Mouse (Mus musculus) MEL (cell line): ENCODE measurements around the gene Wdr89. TPM values are rescaled to one million over a fixed set of nuclear protein-coding genes. Genes with fewer than 3 reads are reported as not detected.

ENCODE experiments used
- DNase-seq: peaks from one replicate; pipeline ENCODE4 v3.0.0; 2011; ENCODE audit warnings: low read depth, low spot score
- H3K27ac ChIP-seq: 2 replicates; pipeline ENCODE4 v1.5.1; 2012; ENCODE audit warnings: low read depth, mild to moderate bottlenecking, control low read depth, low read length, moderate library complexity; ENCODE audit not compliant: control insufficient read depth
- H3K27me3 ChIP-seq, 2 experiments: fragments of 150-350 bp in 1 of 2; sonication (generic) in 1 of 2; 2 replicates each; pipeline ENCODE4 v1.6.1; 2012; ENCODE audit warnings: low read length in 2 of 2, mild to moderate bottlenecking in 2 of 2, improper control_type of control experiment in 1 of 2, moderate library complexity in 1 of 2; ENCODE audit not compliant: insufficient read depth in 2 of 2, control insufficient read depth in 1 of 2
- H3K36me3 ChIP-seq, 2 experiments: 2 replicates each; pipeline ENCODE4 v1.6.1; 2012 to 2014; ENCODE audit warnings: low read length in 2 of 2, improper control_type of control experiment in 1 of 2, inconsistent platforms in 1 of 2, mild to moderate bottlenecking in 1 of 2; ENCODE audit not compliant: insufficient read depth in 2 of 2, control insufficient read depth in 1 of 2
- H3K4me1 ChIP-seq, 2 experiments: fragments of 150-350 bp in 1 of 2; sonication (generic) in 1 of 2; 2 replicates each; pipeline ENCODE4 v1.6.1; 2012; ENCODE audit warnings: low read length in 2 of 2, improper control_type of control experiment in 1 of 2, mild to moderate bottlenecking in 1 of 2; ENCODE audit not compliant: insufficient read depth in 2 of 2, control insufficient read depth in 1 of 2
- H3K4me3 ChIP-seq, 2 experiments: fragments of 150-350 bp in 1 of 2; sonication (generic) in 1 of 2; 2 replicates each; pipeline ENCODE4 v1.5.1; 2012; ENCODE audit warnings: low read depth in 2 of 2, low read length in 2 of 2, mild to moderate bottlenecking in 2 of 2, moderate library complexity in 2 of 2, control low read depth in 1 of 2, improper control_type of control experiment in 1 of 2; ENCODE audit not compliant: control insufficient read depth in 1 of 2, insufficient read depth in 1 of 2
- H3K79me2 ChIP-seq: 2 replicates; pipeline ENCODE4 v1.6.1; 2012; ENCODE audit warnings: mild to moderate bottlenecking, low read length, moderate library complexity; ENCODE audit not compliant: control insufficient read depth, poor library complexity, insufficient read depth
- H3K9ac ChIP-seq: 2 replicates; pipeline ENCODE4 v1.6.1; 2012; ENCODE audit warnings: low read depth, mild to moderate bottlenecking, control low read depth, low read length, moderate library complexity; ENCODE audit not compliant: control insufficient read depth, poor library complexity, severe bottlenecking
- H3K9me3 ChIP-seq: fragments of 150-350 bp; sonication (generic); replicated peaks from 2 replicates; pipeline ENCODE4 v1.6.1; 2012; ENCODE audit warnings: mild to moderate bottlenecking, low read length, improper control_type of control experiment, moderate library complexity; ENCODE audit not compliant: insufficient read depth
- CHD2 ChIP-seq: IDR thresholded peaks from 2 replicates; pipeline ENCODE4 v1.6.1; 2011; ENCODE audit warnings: low read length, improper control_type of control experiment
- ELF1 ChIP-seq: IDR thresholded peaks from 2 replicates; pipeline ENCODE4 v1.6.1; 2014; ENCODE audit warnings: low read depth, mild to moderate bottlenecking, inconsistent platforms, low read length, improper control_type of control experiment, moderate library complexity
- ETS1 ChIP-seq: IDR thresholded peaks from 2 replicates; pipeline ENCODE4 v1.6.1; 2012; ENCODE audit warnings: low read depth, mild to moderate bottlenecking, inconsistent platforms, low read length, improper control_type of control experiment, moderate library complexity
- GATA1 ChIP-seq: IDR thresholded peaks from 2 replicates; pipeline ENCODE4 v1.6.1; 2011; ENCODE audit warnings: low read depth, low read length, improper control_type of control experiment
- HCFC1 ChIP-seq: IDR thresholded peaks from 2 replicates; pipeline ENCODE4 v1.6.1; 2012; ENCODE audit warnings: low read depth, mild to moderate bottlenecking, inconsistent platforms, low read length, improper control_type of control experiment, moderate library complexity
- KAT2A ChIP-seq: conservative IDR thresholded peaks from 2 replicates; pipeline ENCODE4 v1.6.1; 2012; ENCODE audit warnings: low read depth, low read length, improper control_type of control experiment, inconsistent platforms
- MAX ChIP-seq: IDR thresholded peaks from 2 replicates; pipeline ENCODE4 v1.6.1; 2011; ENCODE audit warnings: low read length, improper control_type of control experiment
- MXI1 ChIP-seq: IDR thresholded peaks from 2 replicates; pipeline ENCODE4 v1.6.1; 2011; ENCODE audit warnings: mild to moderate bottlenecking, low read depth, low read length, improper control_type of control experiment
- MYC ChIP-seq: IDR thresholded peaks from 2 replicates; pipeline ENCODE4 v1.6.1; 2011; ENCODE audit warnings: low read depth, mild to moderate bottlenecking, low read length, improper control_type of control experiment, moderate library complexity
- NELFE ChIP-seq: IDR thresholded peaks from 2 replicates; pipeline ENCODE4 v1.6.1; 2011; ENCODE audit warnings: low read depth, low read length, improper control_type of control experiment
- NRF1 ChIP-seq: IDR thresholded peaks from 2 replicates; pipeline ENCODE4 v1.6.1; 2014; ENCODE audit warnings: low read depth, mild to moderate bottlenecking, inconsistent platforms, low read length, improper control_type of control experiment, moderate library complexity; ENCODE audit not compliant: poor library complexity, insufficient read depth, severe bottlenecking
- POLR2A ChIP-seq, 2 experiments: IDR thresholded peaks; 2 replicates each; pipeline ENCODE4 v1.6.1; 2011 to 2012; ENCODE audit warnings: low read length in 2 of 2, mild to moderate bottlenecking in 2 of 2, control low read depth in 1 of 2, improper control_type of control experiment in 1 of 2, low read depth in 1 of 2, moderate library complexity in 1 of 2; ENCODE audit not compliant: control insufficient read depth in 1 of 2, insufficient read depth in 1 of 2, poor library complexity in 1 of 2
- POLR2AphosphoS2 ChIP-seq: IDR thresholded peaks from 2 replicates; pipeline ENCODE4 v1.6.1; 2011; ENCODE audit warnings: low read length, improper control_type of control experiment
- RAD21 ChIP-seq: IDR thresholded peaks from 2 replicates; pipeline ENCODE4 v1.6.1; 2011; ENCODE audit warnings: mild to moderate bottlenecking, low read depth, low read length, improper control_type of control experiment
- SIN3A ChIP-seq: IDR thresholded peaks from 2 replicates; pipeline ENCODE4 v1.6.1; 2012; ENCODE audit warnings: low read length, improper control_type of control experiment, inconsistent platforms
- SMC3 ChIP-seq: IDR thresholded peaks from 2 replicates; pipeline ENCODE4 v1.6.1; 2011; ENCODE audit warnings: low read depth, low read length, improper control_type of control experiment
- TBP ChIP-seq: IDR thresholded peaks from 2 replicates; pipeline ENCODE4 v1.8.0; 2011; ENCODE audit warnings: low read depth, low read length, improper control_type of control experiment
- TCF12 ChIP-seq: IDR thresholded peaks from 2 replicates; pipeline ENCODE4 v1.6.1; 2014; ENCODE audit warnings: low read depth, mild to moderate bottlenecking, inconsistent platforms, low read length, improper control_type of control experiment, moderate library complexity
- ZMIZ1 ChIP-seq: IDR thresholded peaks from 2 replicates; pipeline ENCODE4 v1.6.1; 2012; ENCODE audit warnings: low read depth, mild to moderate bottlenecking, inconsistent platforms, low read length, improper control_type of control experiment, moderate library complexity
- ZNF384 ChIP-seq: IDR thresholded peaks from 2 replicates; pipeline ENCODE4 v1.6.1; 2012; ENCODE audit warnings: low read depth, mild to moderate bottlenecking, inconsistent platforms, low read length, improper control_type of control experiment
- polyA plus RNA-seq, 2 experiments: library from polyadenylated mRNA; stranded (reverse) in 1 of 2; unstranded in 1 of 2; fragments of >175 nt in 1 of 2; fragments of >200 nt in 1 of 2; gene quantifications; 2 replicates each; pipeline versions ENCODE4 v1.2.1 to v1.2.4; 2012; ENCODE audit warnings: low replicate concordance in 2 of 2, low read depth in 1 of 2; ENCODE audit not compliant: insufficient read length in 2 of 2, insufficient read depth in 1 of 2, missing spikeins in 1 of 2
- total RNA-seq: library from RNA; depleted of rRNA; stranded (reverse); fragments of 300-350 nt; gene quantifications from 2 replicates; pipeline ENCODE4 v1.2.3, GENCODE M21; 2012

Wdr89 gene
- total and polyA plus RNA-seq, 3 experiments, result 10.2 to 57.8 (median 31.2) TPM

GRCm38 (mm10) chr12:75612711-75613110 is 56.6 kb downstream of the Wdr89 start:
- Histone ChIP-seq H3K27me3 (no peaks in the 10 kb centered on the region; a peak in 1 of 4 replicates), H3K27ac (no peak overlapping the region), H3K9me3 (no peaks in the 10 kb centered on the region), H3K79me2 (no peaks in the 10 kb centered on the region), H3K9ac (no peak overlapping the region), H3K4me3 (no peak overlapping the region), H3K36me3 (no peaks in the 10 kb centered on the region), H3K4me1 (no peaks in the 10 kb centered on the region)
- no peak for DNase-seq
- TF ChIP-seq GATA1 (no peak), HCFC1 (no peak), POLR2A (IDR thresholded peaks at IDR 0.05; ENCODE audit: control insufficient read depth in 1 of 2, insufficient read depth in 1 of 2, low read depth in 1 of 2, low read length in 2 of 2, poor library complexity in 1 of 2) (no peak), ZMIZ1 (no peak), ETS1 (no peak), MAX (no peak), POLR2AphosphoS2 (no peak), RAD21 (no peak), MYC (no peak)

- H3K9me3 ChIP-seq, result no peaks in the 10 kb centered on the region
- peak overlapping the region; percentile 29 to 46 for H3K4me3 ChIP-seq
These were observed 69.8 kb downstream of the Wdr89 start for GRCm38 (mm10) chr12:75599490-75599889.

GRCm38 (mm10) chr12:75598988-75599387 is 70.3 kb downstream of the Wdr89 start:
- H3K27ac ChIP-seq, result no peak overlapping the region
- peaks cover 9 to 10% of the 10 kb centered on the region in 2 experiments; a peak in 3 of 4 replicates for H3K4me1 ChIP-seq
- H3K27me3 ChIP-seq, result no peaks in the 10 kb centered on the region
- no peaks in the 10 kb centered on the region for H3K9me3 ChIP-seq
- H3K36me3 ChIP-seq, result peaks cover 0 to 14% of the 10 kb centered on the region in 2 experiments; a peak in 2 of 4 replicates
- H3K4me3 ChIP-seq, result peak overlapping the region; percentile 29 to 46
- no peak for DNase-seq
- peaks cover 21% of the 10 kb centered on the region for H3K79me2 ChIP-seq
- H3K9ac ChIP-seq, result peak overlapping the region; percentile 11
- TF ChIP-seq TBP (no peak), ZNF384 (no peak), CHD2 (no peak), KAT2A (no peak), GATA1 (no peak), ETS1 (no peak), NRF1 (no peak), SMC3 (no peak), NELFE (no peak)

More at GRCm38 (mm10) chr12:75599490-75599889, 69.8 kb downstream of the Wdr89 start:
- H3K27me3 ChIP-seq, result no peaks in the 10 kb centered on the region
- peak overlapping the region; percentile 13 for H3K9ac ChIP-seq
- H3K4me1 ChIP-seq, result peaks cover 5 to 6% of the 10 kb centered on the region in 2 experiments; a peak in 2 of 4 replicates
- no peak overlapping the region for H3K27ac ChIP-seq
- peaks cover 17% of the 10 kb centered on the region for H3K79me2 ChIP-seq
- peaks cover 0 to 9% of the 10 kb centered on the region in 2 experiments; a peak in 2 of 4 replicates for H3K36me3 ChIP-seq
- DNase-seq, result peak; percentile 84
- TF ChIP-seq ZNF384 (peak; percentile 72), MXI1 (peak; percentile 49), SIN3A (peak; percentile 30; the same call in 1 of the 2 replicates), ETS1 (no peak), TBP (peak; percentile 51; the same call in 1 of the 2 replicates), HCFC1 (0 out of 2 replicates have a peak, but pooled peaks have one; percentile 21), POLR2A (IDR thresholded peaks at IDR 0.05; ENCODE audit: control insufficient read depth in 1 of 2, insufficient read depth in 1 of 2, low read depth in 1 of 2, low read length in 2 of 2, poor library complexity in 1 of 2) (peak in 1 of 2 experiments; percentile 51; a peak in 2 of 4 replicates), NELFE (0 out of 2 replicates have a peak, but pooled peaks have one; percentile 35), ELF1 (no peak), TCF12 (0 out of 2 replicates have a peak, but pooled peaks have one; percentile 33), GATA1 (no peak)
